Mouse (Mus musculus): ENCODE data around the gene Atp9a.

The Atp9a gene

DNA sequence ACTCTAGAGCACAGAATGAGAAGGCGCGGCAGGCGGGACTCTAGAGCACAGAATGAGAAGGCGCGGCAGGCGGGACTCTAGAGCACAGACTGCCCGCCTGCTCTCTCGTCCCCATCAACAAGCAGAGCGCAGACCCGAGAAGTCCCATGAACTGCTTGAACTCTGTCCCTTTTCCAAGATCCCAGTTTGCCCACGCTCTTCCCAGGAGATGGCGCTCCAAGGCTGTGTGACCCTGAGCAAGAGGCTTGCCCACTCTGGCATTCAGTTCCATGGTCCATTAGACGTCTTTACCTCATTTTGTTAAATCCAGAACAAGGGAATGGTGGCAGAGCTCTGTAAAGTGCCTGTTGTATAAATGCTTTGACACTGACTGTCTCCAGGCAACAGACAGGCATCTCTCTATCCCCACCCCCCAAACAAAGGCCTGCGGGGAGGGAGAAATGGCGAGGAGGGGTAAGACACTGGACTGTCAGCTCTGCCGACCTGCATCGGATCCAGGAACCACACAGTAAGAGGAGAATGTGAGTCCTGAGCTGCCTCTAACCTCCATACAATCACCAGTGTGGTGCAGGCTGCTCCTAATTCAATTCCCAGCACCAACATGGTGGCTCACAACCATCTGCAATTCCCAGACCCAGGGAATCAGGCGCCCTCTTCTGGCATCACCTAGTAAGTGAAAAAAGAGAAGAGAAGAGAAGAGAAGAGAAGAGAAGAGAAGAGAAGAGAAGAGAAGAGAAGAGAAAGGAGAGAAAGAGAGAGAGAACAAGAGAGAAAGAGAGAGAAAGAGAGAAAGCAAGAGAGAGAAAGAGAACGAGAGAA is 62.6 kb downstream of the Atp9a start:
- no peak for DNase-seq

DNA sequence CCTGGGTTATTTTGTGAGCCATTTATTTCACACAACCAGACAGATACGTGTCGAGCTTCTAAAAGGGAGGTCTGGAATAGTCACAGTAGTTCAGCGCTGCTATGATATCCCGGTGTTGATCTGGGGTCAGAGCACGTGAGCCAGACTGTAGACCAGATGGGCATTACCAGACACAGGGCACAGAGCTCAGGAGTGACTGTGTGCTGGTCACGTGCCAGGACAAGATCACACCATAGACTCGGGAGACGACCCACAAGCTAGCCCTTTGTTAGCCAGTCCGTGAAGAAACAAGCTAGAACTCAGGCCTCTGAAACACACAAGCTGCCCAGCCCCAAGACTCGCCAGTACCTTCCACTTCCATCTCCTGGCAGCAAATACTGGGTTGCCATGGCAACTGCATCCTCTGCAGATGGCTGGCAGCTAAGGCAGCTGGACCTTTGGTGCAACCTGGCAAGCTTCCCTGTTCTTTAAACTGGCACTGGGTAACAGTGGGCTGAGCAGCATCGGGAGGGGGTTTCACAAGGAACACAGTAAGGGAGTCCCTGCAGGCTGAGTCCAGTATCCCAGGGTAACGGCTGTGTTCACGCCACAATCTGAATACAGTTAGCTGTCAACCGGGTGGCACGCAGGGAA is 63.4 kb downstream of the Atp9a start:
- no peak for DNase-seq

DNA sequence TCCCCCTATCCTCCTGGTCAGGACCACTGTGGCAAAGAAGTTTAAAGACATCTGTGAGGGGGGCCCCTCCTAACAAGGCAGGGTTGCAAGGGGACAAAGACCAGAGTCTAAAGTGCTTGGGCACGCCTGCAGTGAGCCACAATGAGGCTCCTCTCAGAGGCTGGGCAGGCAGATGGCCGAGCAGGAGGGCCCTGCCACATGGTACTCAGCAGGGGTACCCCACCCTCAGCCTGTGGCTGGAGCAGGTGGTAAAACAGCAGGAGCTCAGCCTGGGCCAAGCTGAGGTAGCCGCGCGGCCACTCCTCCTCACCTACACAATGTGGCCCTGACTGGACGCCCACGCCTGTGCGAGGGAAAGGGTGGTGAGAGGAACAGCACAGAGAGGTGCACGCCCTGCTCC is 64.6 kb downstream of the Atp9a start:
- no peak for DNase-seq

DNA sequence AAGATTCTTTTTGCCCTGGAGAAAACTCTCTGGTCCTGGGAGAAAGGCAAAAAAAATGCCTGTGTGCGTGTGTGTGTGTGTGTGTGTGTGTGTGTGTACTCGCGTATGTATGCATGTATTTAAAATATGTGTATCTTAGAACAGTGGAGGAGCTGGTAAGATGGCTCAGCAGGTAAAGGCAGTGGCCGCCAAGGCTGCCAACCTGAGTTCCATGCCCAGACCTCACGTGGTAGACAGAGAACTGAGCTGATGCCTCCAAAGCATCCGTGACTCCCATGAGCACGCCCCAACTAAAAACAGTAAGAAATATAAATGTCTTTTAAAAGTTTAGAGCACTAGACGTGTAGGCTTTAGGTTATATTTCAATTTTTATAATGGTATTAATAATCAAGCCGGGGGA is 70.5 kb downstream of the Atp9a start:
- no peak for DNase-seq

DNA sequence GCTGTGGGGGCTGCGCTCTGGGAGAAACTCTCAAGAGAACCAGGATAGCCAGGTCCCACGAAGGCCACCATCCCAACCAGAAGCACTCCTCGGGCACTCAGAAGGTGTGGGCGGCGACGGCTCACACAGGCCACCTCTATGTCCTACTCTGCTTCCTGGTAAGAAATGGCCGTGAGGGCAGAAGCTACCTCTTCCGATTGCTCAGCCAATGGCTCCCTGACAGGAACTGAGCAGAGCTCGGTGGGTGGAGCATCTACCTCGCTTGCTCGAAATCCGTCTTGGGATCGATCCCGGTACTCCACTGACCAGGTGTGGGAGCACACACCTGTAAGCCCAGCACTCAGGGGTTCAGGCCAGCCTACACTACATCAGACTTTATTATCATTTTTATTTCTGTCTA is 72.0 kb downstream of the Atp9a start:
- no peak for DNase-seq

DNA sequence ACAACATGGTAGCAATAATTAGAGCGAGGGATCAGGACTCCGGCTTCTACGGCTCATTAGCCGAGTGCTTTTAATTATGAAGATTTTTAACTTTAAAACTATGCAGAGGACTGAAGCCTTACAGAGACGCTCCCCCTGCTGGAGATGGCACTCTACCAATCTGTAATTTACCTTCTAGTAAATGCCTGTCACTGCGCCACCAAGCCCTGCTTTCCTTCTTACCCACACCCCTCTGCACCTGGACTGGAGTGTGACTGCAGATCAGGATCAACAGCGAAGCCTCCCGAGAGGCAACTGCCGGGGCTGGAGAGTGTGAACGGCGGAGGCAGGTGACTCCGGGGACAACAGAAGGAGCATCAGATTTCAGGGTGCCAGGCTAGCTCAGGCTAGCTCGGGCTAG is 72.4 kb downstream of the Atp9a start:
- DNase-seq = no peak

DNA sequence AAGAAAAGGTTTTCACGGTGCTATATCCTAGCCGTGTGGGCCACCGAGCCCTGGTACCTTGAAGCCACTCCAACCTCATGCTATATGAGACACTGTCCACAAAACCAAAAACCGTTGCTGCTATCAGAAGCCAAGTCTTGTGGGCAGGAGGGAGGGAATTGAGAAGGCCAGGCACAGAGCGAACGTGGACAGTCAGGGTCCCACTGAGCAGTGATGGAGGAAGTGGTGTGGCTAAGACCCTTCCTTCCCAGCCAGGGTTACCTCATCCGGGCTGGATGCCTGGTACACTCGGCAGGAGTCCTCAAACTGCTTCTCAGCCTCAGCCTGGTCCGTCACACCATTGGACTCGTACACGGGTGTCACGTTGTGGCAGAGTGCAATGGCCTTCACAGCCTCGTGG is 74.5 kb downstream of the Atp9a start:
- no peak for DNase-seq

DNA sequence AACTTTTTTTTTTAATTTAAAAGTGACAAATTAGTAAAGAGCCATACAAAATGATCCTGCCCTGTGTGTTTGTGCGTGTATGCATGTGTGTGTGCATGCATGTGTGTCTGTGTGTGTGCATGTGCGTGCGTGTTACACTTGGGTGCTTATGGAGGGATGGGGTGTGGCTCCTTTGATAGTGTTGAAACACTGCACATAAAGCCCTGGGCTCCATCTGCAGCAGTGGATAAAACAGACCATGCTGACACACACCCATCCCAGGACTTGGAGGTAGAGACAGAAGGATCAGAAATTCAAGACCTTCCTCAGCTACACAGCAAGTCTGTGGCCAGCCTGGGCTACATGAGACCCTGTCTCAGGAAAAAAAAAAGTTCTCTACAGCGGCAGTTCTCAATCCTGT is 76.5 kb downstream of the Atp9a start:
- DNase-seq = no peak

DNA sequence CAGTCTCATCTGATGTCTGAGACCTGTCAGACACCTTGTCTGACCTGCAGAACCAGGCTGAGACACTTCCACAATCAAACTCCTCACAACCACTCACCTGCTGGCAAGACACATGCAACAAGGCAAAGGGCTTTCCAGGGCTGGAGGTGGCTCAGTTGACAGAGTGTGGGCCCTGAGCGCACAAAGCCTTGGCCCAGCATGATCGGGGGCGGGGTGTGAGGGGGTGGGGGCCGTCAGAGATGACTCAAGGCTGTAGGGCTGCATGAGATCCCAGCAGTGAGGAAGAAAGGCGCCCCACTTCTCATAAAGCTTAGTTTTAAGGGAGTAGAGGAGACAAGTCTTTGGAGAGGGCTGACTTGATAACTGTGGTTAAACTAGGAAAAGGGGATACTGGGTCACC is 78.5 kb downstream of the Atp9a start:
- DNase-seq = no peak

DNA sequence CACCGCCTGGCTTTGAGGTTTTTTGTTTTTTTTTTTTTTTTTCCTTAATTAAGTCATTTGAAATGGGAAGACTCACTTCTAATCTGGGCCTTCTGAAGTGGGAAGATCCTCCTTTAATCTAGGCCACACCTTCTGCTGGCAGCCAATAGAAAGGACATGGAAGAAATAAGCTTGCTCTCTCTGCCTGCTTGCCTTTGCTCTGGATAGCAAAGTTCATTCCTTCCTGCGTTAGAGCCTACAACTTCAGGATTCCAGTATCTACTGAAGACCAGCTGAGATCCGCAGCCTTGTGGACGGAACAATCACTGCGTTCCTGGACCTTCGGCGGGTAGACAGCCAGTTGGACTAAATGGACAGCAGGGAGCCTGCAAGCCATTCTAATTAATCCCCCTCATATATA is 79.0 kb downstream of the Atp9a start:
- peak; percentile 18 for DNase-seq

DNA sequence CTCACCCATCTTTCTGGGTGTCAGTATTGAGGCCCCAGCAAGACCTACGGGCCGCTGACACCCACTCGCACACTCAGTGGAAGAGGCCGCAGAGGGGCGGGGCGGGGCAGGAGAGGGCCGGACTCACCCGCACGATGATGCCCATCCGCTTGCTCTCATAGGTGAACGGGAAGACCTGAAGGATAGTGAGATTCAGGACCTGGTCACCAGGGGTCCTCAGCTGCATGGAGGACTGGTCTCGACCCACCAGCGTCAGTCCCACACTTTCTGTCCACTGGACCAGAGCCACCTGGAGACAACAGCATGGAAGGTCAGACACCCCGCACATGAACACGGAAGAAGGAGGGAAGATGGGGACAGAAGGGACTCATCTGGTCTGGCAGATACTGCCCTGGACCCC is 80.4 kb downstream of the Atp9a start:
- DNase-seq = no peak

DNA sequence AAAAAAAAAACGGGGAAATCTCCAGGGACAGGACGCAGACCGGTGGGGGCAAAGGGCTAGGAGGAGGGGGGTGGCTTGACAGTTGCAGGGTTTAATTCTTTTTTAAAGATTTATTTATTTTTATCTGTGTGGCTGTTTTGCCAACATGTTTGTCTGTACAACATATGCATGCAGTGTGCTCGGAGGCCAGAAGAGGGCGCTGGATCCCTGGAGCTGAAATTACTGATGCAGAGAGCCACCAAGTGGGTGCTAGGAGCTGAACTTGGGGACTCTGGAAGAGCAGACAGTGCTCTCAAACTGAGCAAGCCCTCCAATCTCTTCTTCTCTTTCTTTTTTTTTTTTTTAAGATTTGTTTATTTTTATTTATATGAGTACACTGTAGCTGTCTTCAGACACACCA is 81.9 kb downstream of the Atp9a start:
- DNase-seq = no peak

DNA sequence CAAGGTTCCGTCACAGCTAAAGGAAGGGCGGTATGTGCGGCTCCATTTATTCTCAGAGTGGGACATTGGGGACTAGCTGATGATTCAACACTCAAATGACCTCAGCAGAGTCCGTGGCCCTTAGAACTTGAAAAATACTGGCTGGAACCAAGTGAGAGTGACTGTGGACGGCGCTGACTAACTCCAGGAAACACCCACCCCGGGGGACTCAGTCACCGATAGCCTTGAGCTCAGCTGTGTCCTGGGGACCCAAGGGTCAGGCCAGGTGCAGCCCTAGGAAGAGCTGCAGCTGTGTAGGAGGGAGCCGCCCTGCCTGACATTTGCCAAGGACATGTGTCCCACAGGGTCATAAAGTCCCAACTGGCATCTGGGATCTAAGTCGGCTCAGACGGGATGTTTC is 83.7 kb downstream of the Atp9a start:
- DNase-seq = no peak

DNA sequence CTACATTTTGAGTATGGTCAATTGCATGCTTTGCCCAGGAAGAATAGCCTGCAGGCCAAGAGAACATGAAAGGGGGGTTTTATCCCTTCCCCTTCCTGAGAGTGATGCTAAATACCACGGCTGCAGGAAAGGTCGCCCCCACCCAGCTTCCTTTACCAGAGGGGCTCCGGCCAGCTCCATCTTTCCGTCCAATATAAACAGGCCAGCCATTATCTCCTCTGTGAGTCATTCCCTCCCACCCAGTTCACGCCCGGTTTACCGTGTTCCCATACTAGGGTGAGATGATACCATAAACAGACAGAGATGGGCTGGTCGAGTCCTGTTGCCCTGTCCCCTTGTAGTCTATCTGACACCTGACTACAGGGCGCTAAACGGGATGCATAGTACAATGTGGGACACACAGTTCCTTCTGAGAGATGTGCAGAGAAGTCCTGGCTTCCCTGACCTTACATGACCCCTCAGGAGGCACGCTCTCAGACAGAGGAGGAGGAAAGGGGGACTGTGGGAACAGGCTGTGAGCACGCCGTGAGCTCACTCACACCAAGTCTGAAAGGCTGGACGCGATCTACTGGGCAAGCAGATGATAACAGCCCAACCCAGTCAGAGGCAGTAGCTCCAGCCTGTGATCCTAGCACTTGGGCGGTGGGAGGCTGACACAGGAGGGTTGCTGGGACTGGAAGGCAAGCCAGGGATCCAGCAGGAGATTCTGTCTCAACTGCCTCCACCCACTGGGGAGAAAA is 85.5 kb downstream of the Atp9a start:
- DNase-seq = no peak

DNA sequence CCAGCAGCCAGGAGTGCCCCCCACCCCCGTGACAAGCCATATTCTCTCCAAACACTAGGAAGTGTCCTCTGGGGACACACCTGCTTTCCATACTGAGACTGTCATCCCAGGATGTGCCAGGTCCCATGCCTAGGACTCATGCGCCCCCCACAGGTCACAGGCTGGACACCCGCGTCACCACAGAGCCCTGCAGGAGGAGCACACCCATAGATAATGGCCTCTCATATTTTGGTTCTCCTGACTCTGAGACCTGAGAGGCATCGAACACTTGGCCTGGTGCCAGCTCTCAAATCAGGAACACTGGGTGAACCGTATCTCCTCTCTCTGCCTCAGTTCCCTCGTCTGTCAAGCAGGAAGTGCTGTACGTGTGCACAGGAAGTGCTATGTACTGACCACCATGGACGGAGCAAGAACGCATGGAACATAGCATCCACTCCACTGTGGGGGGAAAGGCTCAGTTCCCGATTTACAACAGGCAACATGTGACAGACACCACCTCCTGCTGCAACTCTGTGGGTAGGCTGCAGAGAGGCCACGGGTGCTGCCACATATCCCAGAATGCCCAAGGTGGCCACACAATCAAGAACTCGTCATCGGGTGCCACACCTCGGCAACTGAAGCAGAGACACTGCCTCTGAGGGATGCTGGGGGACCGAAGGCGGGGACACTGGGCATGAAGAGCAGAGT is 87.1 kb downstream of the Atp9a start:
- DNase-seq = no peak

DNA sequence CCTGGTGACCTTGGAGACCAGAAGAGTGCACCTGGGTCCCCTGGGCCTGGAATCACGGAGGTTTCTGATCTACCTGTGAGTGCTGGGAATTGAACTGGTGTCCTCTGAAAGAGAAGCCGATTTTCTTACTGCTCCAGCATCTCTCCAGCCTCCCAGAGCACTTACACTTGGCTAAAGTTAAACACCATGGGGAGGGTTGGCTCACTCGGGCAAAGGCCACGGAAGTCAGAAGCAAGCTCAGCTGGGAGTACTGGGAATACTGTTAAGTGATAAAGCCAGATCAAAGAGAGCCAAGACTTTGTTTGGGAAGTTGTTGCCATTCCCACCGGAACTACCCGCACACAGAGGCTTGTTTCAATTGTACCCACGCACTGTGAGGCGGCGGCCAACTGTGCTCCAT is 87.7 kb downstream of the Atp9a start:
- DNase-seq = no peak

DNA sequence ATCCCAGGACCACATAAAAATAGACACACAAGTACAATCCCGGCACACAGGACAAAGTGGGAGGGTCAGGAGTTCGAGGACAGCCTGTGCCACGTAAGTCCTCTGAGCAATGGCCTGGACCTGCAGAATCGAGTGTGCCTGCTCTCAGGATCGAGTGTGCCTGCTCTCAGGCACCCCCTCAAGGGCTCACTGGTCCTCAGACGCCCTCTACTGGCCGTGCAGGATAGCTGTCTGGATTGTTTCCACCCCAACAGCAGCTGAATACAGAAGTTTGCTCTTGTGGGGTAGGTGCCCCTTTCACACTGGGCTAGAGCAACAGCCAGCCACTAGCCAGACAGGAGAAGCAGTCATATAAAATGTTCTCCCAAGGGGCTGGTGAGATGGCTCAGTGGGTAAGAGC is 90.5 kb downstream of the Atp9a start:
- DNase-seq = no peak

DNA sequence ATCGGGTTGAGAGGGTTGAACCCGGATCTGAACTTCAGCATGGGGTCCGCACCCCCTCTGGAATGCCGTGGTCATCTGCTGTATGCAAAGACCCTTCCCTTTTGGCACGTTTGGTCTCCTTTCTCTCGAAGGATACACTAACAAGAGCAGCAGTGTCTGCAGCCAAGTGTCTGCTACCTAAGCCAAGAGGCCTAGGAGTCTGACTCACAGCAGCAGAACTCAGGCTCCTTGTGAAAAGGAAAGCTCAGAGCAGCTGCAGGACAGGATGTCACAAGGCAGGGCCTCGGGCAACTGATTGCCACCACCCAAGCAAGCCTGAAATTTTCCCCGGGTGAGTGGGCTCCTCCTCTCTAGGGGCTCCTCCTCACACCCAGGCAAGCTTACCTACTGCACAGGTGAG is 94.0 kb downstream of the Atp9a start:
- DNase-seq = no peak

DNA sequence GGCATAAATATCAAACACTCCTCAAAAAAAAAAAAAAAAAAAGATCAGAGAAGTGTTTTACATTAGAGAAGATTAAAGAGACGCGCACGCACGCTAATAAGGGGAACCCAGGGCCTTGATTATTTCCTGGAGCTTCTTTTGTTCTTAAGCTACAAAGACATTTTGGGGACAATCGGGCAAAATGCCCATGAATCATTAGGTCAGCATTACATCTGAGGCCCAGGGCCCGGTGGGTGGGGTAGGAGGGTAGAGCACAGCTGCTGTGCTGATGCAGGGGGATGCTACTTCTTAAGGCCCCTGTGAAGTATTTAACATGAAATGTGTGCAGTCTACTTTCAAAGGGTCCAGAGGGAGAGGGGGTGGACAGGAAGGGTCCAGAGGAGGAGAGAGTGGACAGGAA is 97.4 kb downstream of the Atp9a start:
- DNase-seq = no peak

DNA sequence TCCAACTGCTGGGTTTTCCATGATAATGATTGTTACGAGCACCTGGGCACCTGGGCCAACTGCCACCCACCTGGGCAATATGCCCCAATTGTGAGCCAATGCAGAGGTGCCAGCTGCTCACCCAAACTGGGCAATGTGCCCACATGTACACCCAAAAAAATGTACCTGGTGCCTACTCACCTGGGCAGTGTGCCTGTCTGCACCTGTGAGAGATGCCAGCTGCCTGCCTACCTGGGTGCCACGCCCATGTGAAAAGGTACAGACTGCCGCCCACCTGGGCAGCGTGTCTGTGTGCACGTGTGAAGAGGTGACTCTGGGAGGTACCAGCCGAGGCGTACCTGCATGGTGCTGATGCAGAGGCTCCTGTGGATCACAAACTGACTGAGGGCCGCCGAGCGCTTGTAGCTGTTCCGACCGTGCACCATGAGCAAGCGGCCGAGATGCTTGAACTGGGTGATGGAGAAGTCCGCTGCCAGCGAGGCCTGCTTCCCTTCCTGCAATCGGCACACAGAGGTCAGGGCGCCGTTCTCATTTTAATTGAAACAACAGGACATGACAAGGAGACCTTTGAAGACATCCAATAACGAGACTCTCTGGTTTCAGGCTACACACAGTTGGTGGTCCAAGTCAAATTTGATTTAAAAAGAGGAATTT is 98.6 kb downstream of the Atp9a start:
- DNase-seq = no peak

DNA sequence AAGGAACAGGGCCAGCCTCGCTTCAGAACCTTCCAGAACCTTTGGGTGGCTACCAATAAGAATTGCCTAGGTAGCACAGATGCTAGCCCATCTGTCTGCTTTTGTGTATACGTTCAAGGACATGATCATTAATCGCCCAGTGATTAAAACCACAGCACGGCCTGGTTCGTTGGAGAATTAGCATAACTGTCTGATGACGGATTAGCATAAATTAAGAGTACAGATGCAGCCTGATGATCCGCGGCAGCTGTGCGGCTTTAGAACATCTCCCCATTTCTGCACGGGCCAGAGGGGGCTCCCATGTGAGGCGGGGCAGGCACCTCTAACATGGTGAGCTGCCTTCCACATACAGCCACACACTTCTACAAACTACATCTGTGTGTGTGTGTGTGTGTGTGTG is 100.0 kb downstream of the Atp9a start:
- no peak for DNase-seq

DNA sequence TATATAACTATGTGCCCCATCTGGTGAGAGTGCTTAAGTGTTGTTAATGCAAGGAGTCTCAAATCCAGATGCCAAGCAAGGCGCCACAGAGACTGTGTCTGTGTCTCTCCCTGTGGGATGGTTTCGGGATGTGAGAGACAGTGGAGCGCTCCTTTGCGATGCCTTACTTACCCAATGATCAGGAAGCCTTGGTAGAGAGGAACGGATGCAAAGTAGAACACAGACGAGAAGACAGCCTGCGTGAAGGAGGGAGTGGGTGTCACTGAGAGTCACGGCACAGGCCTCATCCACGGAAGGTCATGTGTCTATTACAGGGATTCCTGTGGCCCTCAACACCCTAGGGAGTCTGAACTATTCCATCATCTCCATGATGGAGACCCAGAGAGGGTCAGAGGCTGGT is 101.7 kb downstream of the Atp9a start:
- no peak for DNase-seq

DNA sequence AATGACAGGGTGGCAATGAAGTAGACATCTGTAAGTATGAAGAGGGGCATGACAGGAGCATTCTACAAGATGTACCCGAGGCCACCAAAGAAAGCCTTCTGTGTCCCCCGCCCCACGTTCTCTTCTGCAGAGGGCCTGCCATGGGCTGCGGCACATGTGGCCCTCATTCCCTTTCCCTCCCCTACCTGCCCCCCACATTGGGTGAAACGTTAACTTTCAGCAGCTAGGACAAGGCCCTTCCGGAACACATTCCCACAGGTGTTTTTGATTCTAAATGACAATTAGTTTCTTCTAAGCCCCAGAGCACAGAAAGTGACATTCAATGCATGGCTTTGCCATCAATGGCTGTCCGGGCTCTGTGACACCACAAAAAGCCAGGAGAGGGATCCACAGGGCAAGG is 107.3 kb downstream of the Atp9a start:
- DNase-seq = no peak
